Mouse (Mus musculus) lung, postnatal 0 days (tissue): ENCODE results near the gene Akt2. TPM values are rescaled to one million over a fixed set of nuclear protein-coding genes. Genes with fewer than 3 reads are reported as not detected.
A peak's percentile ranks its signal among the peaks of the same experiment; 100 is the strongest.

ENCODE experiments used
- ATAC-seq: fragments of 200-750 bp; cut with Nextera tagmentation; 2 replicates; pipeline ENCODE4 v1.8.0; 2017; ENCODE audit warnings: moderate library complexity
- DNase-seq: peaks from one replicate; pipeline ENCODE4 v3.0.0-alpha.2; 2016; ENCODE audit warnings: low spot score
- H3K27ac ChIP-seq: fragments of 300-500 bp; sonication (generic); 2 replicates; pipeline ENCODE4 v1.5.1; 2014; ENCODE audit warnings: antibody characterized with exemption, mild to moderate bottlenecking, low read length, mixed read lengths
- H3K27me3 ChIP-seq: fragments of 300-500 bp; sonication (generic); replicated peaks from 2 replicates; pipeline ENCODE4 v1.6.1; 2014; ENCODE audit warnings: low read length, mixed read lengths; ENCODE audit not compliant: insufficient read depth
- H3K36me3 ChIP-seq: fragments of 300-500 bp; sonication (generic); 2 replicates; pipeline ENCODE4 v1.6.1; 2014; ENCODE audit warnings: low read length, mixed read lengths; ENCODE audit not compliant: insufficient read depth
- H3K4me1 ChIP-seq: fragments of 300-500 bp; sonication (generic); 2 replicates; pipeline ENCODE4 v1.6.1; 2014; ENCODE audit warnings: antibody characterized with exemption, low read depth, low read length, mixed read lengths; ENCODE audit not compliant: insufficient read depth
- H3K4me2 ChIP-seq: fragments of 300-500 bp; sonication (generic); replicated peaks from 2 replicates; pipeline ENCODE4 v1.6.1; 2014; ENCODE audit warnings: low read depth, mild to moderate bottlenecking, low read length, moderate library complexity, mixed read lengths
- H3K4me3 ChIP-seq: fragments of 300-500 bp; sonication (generic); 2 replicates; pipeline ENCODE4 v1.5.1; 2014; ENCODE audit warnings: low read depth, low read length
- H3K9ac ChIP-seq: fragments of 300-500 bp; sonication (generic); replicated peaks from 2 replicates; pipeline ENCODE4 v1.6.1; 2014; ENCODE audit warnings: low read depth, mild to moderate bottlenecking
- H3K9me3 ChIP-seq: fragments of 300-500 bp; sonication (generic); 2 replicates; pipeline ENCODE4 v1.6.1; 2016; ENCODE audit warnings: low read length, mixed read lengths
- CTCF ChIP-seq: IDR thresholded peaks from 2 replicates; pipeline ENCODE4 v1.5.1; 2016; ENCODE audit warnings: antibody characterized with exemption, mild to moderate bottlenecking
- EP300 ChIP-seq: IDR thresholded peaks from 2 replicates; pipeline ENCODE4 v1.6.1; 2016; ENCODE audit warnings: antibody characterized with exemption, mild to moderate bottlenecking, control low read depth
- WGBS: fragments of 180-500 bp; shearing (Covaris S2); extraction: QIAGEN DNeasy Blood & Tissue Kit; methylation state at CpG from one replicate; pipeline ENCODE4 v1.1.7; 2014; 5-methylcytosine and 5-hydroxymethylcytosine counted together
- polyA plus RNA-seq: library from polyadenylated mRNA; unstranded; fragments of >200 nt; fragmentation: Nextera tagmentation; extraction: Ambion mirVana; gene quantifications from 2 replicates; pipeline ENCODE4 v1.2.1, GENCODE M21; 2015

Gene Akt2
- polyA plus RNA-seq, 1 experiment from 2014 or later, result 64.1 TPM

GRCm38 (mm10) chr7:27687836-27688235 lies 96.5 kb downstream of the Akt2 start:
- H3K27me3 ChIP-seq, result no peaks in the 10 kb centered on the region
- DNase-seq (no peak), ATAC-seq (no peak)
- H3K9me3 ChIP-seq, result no peaks in the 10 kb centered on the region
- no peaks in the 10 kb centered on the region for H3K36me3 ChIP-seq
- no peak overlapping the region for H3K9ac ChIP-seq
- H3K4me1 ChIP-seq, result no peaks in the 10 kb centered on the region; the same call in 1 of the 2 replicates
- H3K4me2 ChIP-seq, result no peak overlapping the region
- no peak for TF ChIP-seq EP300
- TF ChIP-seq CTCF, result no peak
- H3K4me3 ChIP-seq, result no peak overlapping the region
- no peak overlapping the region for H3K27ac ChIP-seq
- WGBS, result 58% methylated on average over 3 of the region's 3 CpGs

- TF ChIP-seq CTCF (no peak), EP300 (no peak)
- DNase-seq, result no peak
- Histone ChIP-seq H3K27ac (peak overlapping the region; percentile 57; the same call in 1 of the 2 replicates), H3K27me3 (no peaks in the 10 kb centered on the region), H3K9ac (peak overlapping the region; percentile 43), H3K9me3 (no peaks in the 10 kb centered on the region), H3K36me3 (no peaks in the 10 kb centered on the region), H3K4me3 (peak overlapping the region; percentile 35), H3K4me2 (peak overlapping the region; percentile 64), H3K4me1 (no peaks in the 10 kb centered on the region; the same call in 1 of the 2 replicates)
- no peak for ATAC-seq
- 27% methylated on average over 14 of the region's 14 CpGs for WGBS
These were observed 97.0 kb downstream of the Akt2 start for GRCm38 (mm10) chr7:27688246-27688788.

- Histone ChIP-seq H3K27me3 (no peaks in the 10 kb centered on the region), H3K36me3 (no peaks in the 10 kb centered on the region), H3K4me2 (peak within 1 kb of the TSS; percentile 64), H3K9me3 (no peaks in the 10 kb centered on the region), H3K9ac (peak within 1 kb of the TSS; percentile 43), H3K4me3 (peak within 1 kb of the TSS; percentile 35), H3K4me1 (no peaks in the 10 kb centered on the region; the same call in 1 of the 2 replicates), H3K27ac (peak within 1 kb of the TSS; percentile 57)
- peak; percentile 99 for DNase-seq
- no peak for TF ChIP-seq CTCF
- TF ChIP-seq EP300, result peak; percentile 56
- peak; percentile 99 for ATAC-seq
- WGBS, result under 1% methylated on average over 19 of the region's 19 CpGs
These were observed 97.7 kb downstream of the Akt2 start, which contains the start of gene Zfp607b for GRCm38 (mm10) chr7:27688815-27689612. Zfp607b (plus strand) TSS chr7:27689340.

Other genes with a start within 250 kb of the Akt2 start
- 31.1 and 31.2 TPM in 2 replicates for gene Shkbp1, start 235.5 kb upstream of the Akt2 start, polyA plus RNA-seq
- not detected in 2 replicates for gene Gm20479, start 234.1 kb upstream of the Akt2 start, polyA plus RNA-seq
- gene Sptbn4, start 143.9 kb upstream of the Akt2 start, polyA plus RNA-seq, result 0.20 and 0.21 TPM in 2 replicates
- 61.7 and 63.4 TPM in 2 replicates for gene Blvrb, start 143.6 kb upstream of the Akt2 start, polyA plus RNA-seq
- 33.0 TPM in 2 replicates for gene Sertad3, start 117.8 kb upstream of the Akt2 start, polyA plus RNA-seq
- 79.4 and 79.6 TPM in 2 replicates for gene Sertad1, start 104.6 kb upstream of the Akt2 start, polyA plus RNA-seq
- gene Prx, start 92.2 kb upstream of the Akt2 start, polyA plus RNA-seq, result 73.2 and 75.2 TPM in 2 replicates
- gene Hipk4, start 68.3 kb upstream of the Akt2 start, polyA plus RNA-seq, result 0.27 and 0.31 TPM in 2 replicates
- 92.4 and 94.5 TPM in 2 replicates for gene Pld3, start 38.3 kb upstream of the Akt2 start, polyA plus RNA-seq
- 10.5 and 12.3 TPM in 2 replicates for gene 2310022A10Rik, start 38.3 kb upstream of the Akt2 start, polyA plus RNA-seq
- gene Ttc9b, start 62.4 kb downstream of the Akt2 start, polyA plus RNA-seq, result 0.12 TPM in 1 of 2 replicates, not detected in the other
- gene Map3k10, start 83.0 kb downstream of the Akt2 start, polyA plus RNA-seq, result 4.9 TPM in 2 replicates
- 2.2 and 2.8 TPM in 2 replicates for gene Zfp607b, start 97.8 kb downstream of the Akt2 start, polyA plus RNA-seq
- gene Zfp60, start 139.8 kb downstream of the Akt2 start, polyA plus RNA-seq, result 12.6 and 13.6 TPM in 2 replicates
- 1.7 and 2.0 TPM in 2 replicates for gene Zfp626, start 215.6 kb downstream of the Akt2 start, polyA plus RNA-seq
- gene Zfp59, start 247.1 kb downstream of the Akt2 start, polyA plus RNA-seq, result 3.8 and 4.5 TPM in 2 replicates